Mouse (Mus musculus) neural tube, embryonic 13.5 days (tissue): Measurements from ENCODE around the gene Armh1. TPM values are rescaled to one million over a fixed set of nuclear protein-coding genes. Genes with fewer than 3 reads are reported as not detected.
A peak's percentile ranks its signal among the peaks of the same experiment; 100 is the strongest.

Experiments
- ATAC-seq: fragments of 200-750 bp; cut with Nextera tagmentation; 2 replicates; pipeline ENCODE4 v1.8.0; 2017; ENCODE audit warnings: low read depth, mild to moderate bottlenecking, moderate TSS enrichment, moderate library complexity
- H3K27ac ChIP-seq: fragments of 300-500 bp; sonication (generic); replicated peaks from 2 replicates; pipeline ENCODE4 v1.5.1; 2015; ENCODE audit warnings: moderate library complexity, mild to moderate bottlenecking, inconsistent platforms
- H3K27me3 ChIP-seq: fragments of 300-500 bp; sonication (generic); 2 replicates; pipeline ENCODE4 v1.6.1; 2015; ENCODE audit warnings: mild to moderate bottlenecking, inconsistent platforms
- H3K36me3 ChIP-seq: fragments of 300-500 bp; sonication (generic); 2 replicates; pipeline ENCODE4 v1.6.1; 2015; ENCODE audit warnings: mild to moderate bottlenecking, inconsistent platforms
- H3K4me1 ChIP-seq: fragments of 300-500 bp; sonication (generic); replicated peaks from 2 replicates; pipeline ENCODE4 v1.6.1; 2015; ENCODE audit warnings: inconsistent platforms
- H3K4me2 ChIP-seq: fragments of 300-500 bp; sonication (generic); 2 replicates; pipeline ENCODE4 v1.6.1; 2015; ENCODE audit warnings: inconsistent platforms, mild to moderate bottlenecking, moderate library complexity
- H3K4me3 ChIP-seq: fragments of 300-500 bp; sonication (generic); 2 replicates; pipeline ENCODE4 v1.5.1; 2015; ENCODE audit warnings: mild to moderate bottlenecking, inconsistent platforms
- H3K9ac ChIP-seq: fragments of 300-500 bp; sonication (generic); 2 replicates; pipeline ENCODE4 v1.6.1; 2015; ENCODE audit warnings: moderate library complexity, mild to moderate bottlenecking, inconsistent platforms
- H3K9me3 ChIP-seq: fragments of 300-500 bp; sonication (generic); 2 replicates; pipeline ENCODE4 v1.6.1; 2016; ENCODE audit warnings: inconsistent platforms
- WGBS: fragments of 180-500 bp; shearing (Covaris S2); methylation state at CpG from one replicate; pipeline ENCODE4 v1.1.7; 2015; 5-methylcytosine and 5-hydroxymethylcytosine counted together
- polyA plus RNA-seq: library from polyadenylated mRNA; unstranded; fragments of >200 nt; fragmentation: Nextera tagmentation; extraction: Ambion mirVana; gene quantifications from 2 replicates; pipeline ENCODE4 v1.2.1, GENCODE M21; 2015

Gene Armh1
- polyA plus RNA-seq = 0.28 and 0.66 TPM in 2 replicates

GRCm38 (mm10) chr4:117251801-117252316 lies at the start of gene Armh1, which contains the start of gene Tmem53:
Armh1 (minus strand) TSS chr4:117252125.
Tmem53 (plus strand) TSS chr4:117251951.
- ATAC-seq = peak; percentile 98
- H3K4me2 ChIP-seq = peak within 1 kb of the TSS; percentile 59
- H3K4me1 ChIP-seq = peaks cover 22% of the 10 kb centered on the region
- H3K9me3 ChIP-seq = no peaks in the 10 kb centered on the region
- no peaks in the 10 kb centered on the region for H3K27me3 ChIP-seq
- H3K9ac ChIP-seq = peak within 1 kb of the TSS; percentile 71
- H3K27ac ChIP-seq = peak within 1 kb of the TSS; percentile 74
- H3K36me3 ChIP-seq = no peaks in the 10 kb centered on the region
- under 1% methylated on average over 43 of the region's 43 CpGs for WGBS
- H3K4me3 ChIP-seq = peak within 1 kb of the TSS; percentile 61

GRCm38 (mm10) chr4:117299921-117300320 lies 48.0 kb upstream of the Armh1 start:
- ATAC-seq = no peak
- Histone ChIP-seq H3K4me3 (no peak overlapping the region), H3K4me2 (no peak overlapping the region), H3K36me3 (no peaks in the 10 kb centered on the region), H3K27me3 (peaks cover 86% of the 10 kb centered on the region), H3K9me3 (no peaks in the 10 kb centered on the region), H3K9ac (no peak overlapping the region; the same call in 1 of the 2 replicates), H3K4me1 (peaks cover 49% of the 10 kb centered on the region), H3K27ac (no peak overlapping the region)
- 58% methylated on average over 10 of the region's 10 CpGs for WGBS

- 59% methylated on average over 9 of the region's 9 CpGs for WGBS
- Histone ChIP-seq H3K36me3 (no peaks in the 10 kb centered on the region), H3K27me3 (peaks cover 66% of the 10 kb centered on the region), H3K27ac (no peak overlapping the region), H3K9me3 (no peaks in the 10 kb centered on the region), H3K9ac (0 out of 2 replicates have a peak overlapping the region, but pooled peaks have one; percentile 26), H3K4me3 (no peak overlapping the region), H3K4me2 (no peak overlapping the region), H3K4me1 (peaks cover 31% of the 10 kb centered on the region)
- ATAC-seq = no peak
Observed at GRCm38 (mm10) chr4:117297819-117298218, 45.9 kb upstream of the Armh1 start.

GRCm38 (mm10) chr4:117296849-117297593 lies 45.1 kb upstream of the Armh1 start:
- H3K27me3 ChIP-seq = peaks cover 58% of the 10 kb centered on the region

GRCm38 (mm10) chr4:117291696-117292095 lies 39.8 kb upstream of the Armh1 start:
- Histone ChIP-seq H3K36me3 (peaks cover 8% of the 10 kb centered on the region), H3K27me3 (peaks cover 19% of the 10 kb centered on the region), H3K9me3 (no peaks in the 10 kb centered on the region), H3K4me3 (no peak overlapping the region), H3K27ac (no peak overlapping the region), H3K4me2 (no peak overlapping the region), H3K9ac (no peak overlapping the region), H3K4me1 (peaks cover 27% of the 10 kb centered on the region)
- 85% methylated on average over 2 of the region's 2 CpGs for WGBS
- no peak for ATAC-seq

More at GRCm38 (mm10) chr4:117296849-117297593, 45.1 kb upstream of the Armh1 start:
- no peak overlapping the region for H3K27ac ChIP-seq
- H3K36me3 ChIP-seq = no peaks in the 10 kb centered on the region
- H3K4me1 ChIP-seq = peaks cover 23% of the 10 kb centered on the region
- H3K4me2 ChIP-seq = no peak overlapping the region
- no peak for ATAC-seq
- H3K4me3 ChIP-seq = no peak overlapping the region
- H3K9me3 ChIP-seq = no peaks in the 10 kb centered on the region
- no peak overlapping the region for H3K9ac ChIP-seq
- WGBS = 65% methylated on average over 19 of the region's 19 CpGs

- peak overlapping the region; percentile 72 for H3K4me2 ChIP-seq
- WGBS = under 1% methylated on average over 73 of the region's 80 CpGs
- H3K4me3 ChIP-seq = peak overlapping the region; percentile 75
- no peaks in the 10 kb centered on the region for H3K9me3 ChIP-seq
- peaks cover 34% of the 10 kb centered on the region for H3K36me3 ChIP-seq
- H3K4me1 ChIP-seq = peaks cover 52% of the 10 kb centered on the region
- peak; percentile 86 for ATAC-seq
- H3K27ac ChIP-seq = peak overlapping the region; percentile 94
- no peaks in the 10 kb centered on the region for H3K27me3 ChIP-seq
- H3K9ac ChIP-seq = peak overlapping the region; percentile 82
Observed at GRCm38 (mm10) chr4:117288927-117289801, 37.2 kb upstream of the Armh1 start.

GRCm38 (mm10) chr4:117288277-117288926 lies 36.5 kb upstream of the Armh1 start:
- H3K36me3 ChIP-seq = peaks cover 37% of the 10 kb centered on the region
- peaks cover 60% of the 10 kb centered on the region for H3K4me1 ChIP-seq
- ATAC-seq = peak; percentile 7; the same call in 1 of the 2 replicates
- 22% methylated on average over 25 of the region's 25 CpGs for WGBS
- H3K27ac ChIP-seq = peak overlapping the region; percentile 94
- H3K9ac ChIP-seq = peak overlapping the region; percentile 82
- no peaks in the 10 kb centered on the region for H3K27me3 ChIP-seq
- peak overlapping the region; percentile 72 for H3K4me2 ChIP-seq
- H3K9me3 ChIP-seq = no peaks in the 10 kb centered on the region
- peak overlapping the region; percentile 75 for H3K4me3 ChIP-seq

GRCm38 (mm10) chr4:117284363-117284762 lies 32.4 kb upstream of the Armh1 start:
- H3K4me2 ChIP-seq = no peak overlapping the region
- no peaks in the 10 kb centered on the region for H3K27me3 ChIP-seq
- peak overlapping the region; percentile 43; the same call in 1 of the 2 replicates for H3K9ac ChIP-seq
- peak overlapping the region; percentile 64 for H3K27ac ChIP-seq
- H3K9me3 ChIP-seq = no peaks in the 10 kb centered on the region
- peaks cover 90% of the 10 kb centered on the region for H3K4me1 ChIP-seq
- no peak overlapping the region for H3K4me3 ChIP-seq
- H3K36me3 ChIP-seq = peaks cover 69% of the 10 kb centered on the region
- 21% methylated on average over 4 of the region's 4 CpGs for WGBS
- ATAC-seq = no peak

- peaks cover 96% of the 10 kb centered on the region for H3K4me1 ChIP-seq
- peak; percentile 40; the same call in 1 of the 2 replicates for ATAC-seq
Observed at GRCm38 (mm10) chr4:117283271-117284191, 31.6 kb upstream of the Armh1 start.

GRCm38 (mm10) chr4:117281090-117281845 lies 29.3 kb upstream of the Armh1 start:
- no peaks in the 10 kb centered on the region for H3K27me3 ChIP-seq
- H3K4me1 ChIP-seq = peaks cover 96% of the 10 kb centered on the region
- peaks cover 86% of the 10 kb centered on the region for H3K36me3 ChIP-seq
- H3K4me3 ChIP-seq = no peak overlapping the region
- H3K9ac ChIP-seq = 0 out of 2 replicates have a peak overlapping the region, but pooled peaks have one; percentile 17
- no peak overlapping the region for H3K4me2 ChIP-seq
- WGBS = 37% methylated on average over 19 of the region's 19 CpGs
- no peaks in the 10 kb centered on the region for H3K9me3 ChIP-seq
- no peak overlapping the region for H3K27ac ChIP-seq
- ATAC-seq = no peak

More at GRCm38 (mm10) chr4:117283271-117284191, 31.6 kb upstream of the Armh1 start:
- H3K9me3 ChIP-seq = no peaks in the 10 kb centered on the region
- H3K9ac ChIP-seq = peak overlapping the region; percentile 43
- no peaks in the 10 kb centered on the region for H3K27me3 ChIP-seq
- peak overlapping the region; percentile 2; the same call in 1 of the 2 replicates for H3K4me2 ChIP-seq
- no peak overlapping the region for H3K4me3 ChIP-seq
- WGBS = 9% methylated on average over 22 of the region's 22 CpGs
- H3K27ac ChIP-seq = peak overlapping the region; percentile 64
- peaks cover 76% of the 10 kb centered on the region for H3K36me3 ChIP-seq
